ENCODE assay signal across 28 mouse cellular contexts in genomic region chr2:118137776-118138175, GRCm38 (mm10).
"Had no signal": no experiment of that assay in that cellular context is flagged by ENCODE, and none has a peak within 500 bp of the region (broad histone marks: within the 10 kb centered on the region; RNA-seq: fewer than 3 reads in every experiment).

No protein-coding gene starts in this region.

- H3K36me3 ChIP-seq: limb, embryonic 10.5 days; limb, embryonic 12.5 days; limb, embryonic 13.5 days; limb, embryonic 15.5 days; liver, embryonic 12.5 days; liver, embryonic 13.5 days; liver, embryonic 15.5 days; lung, embryonic 15.5 days; midbrain, embryonic 10.5 days; midbrain, embryonic 12.5 days; midbrain, embryonic 13.5 days; midbrain, embryonic 15.5 days; neural tube, embryonic 12.5 days had no signal

- H3K4me3 ChIP-seq: limb, embryonic 10.5 days; limb, embryonic 12.5 days; limb, embryonic 13.5 days; limb, embryonic 15.5 days; liver, embryonic 12.5 days; liver, embryonic 13.5 days; liver, embryonic 15.5 days; lung, embryonic 15.5 days; megakaryocyte, embryonic 14.5 days; midbrain, embryonic 10.5 days; midbrain, embryonic 12.5 days; midbrain, embryonic 13.5 days; midbrain, embryonic 15.5 days; myocyte; neural tube, embryonic 12.5 days had no signal

- H3K4me2 ChIP-seq: limb, embryonic 12.5 days; limb, embryonic 13.5 days; limb, embryonic 15.5 days; liver, embryonic 11.5 days; liver, embryonic 12.5 days; liver, embryonic 13.5 days; liver, embryonic 15.5 days; lung, embryonic 14.5 days; lung, embryonic 15.5 days; midbrain, embryonic 11.5 days; midbrain, embryonic 12.5 days; midbrain, embryonic 13.5 days; midbrain, embryonic 15.5 days; neural tube, embryonic 12.5 days had no signal

- H3K27me3 ChIP-seq: limb, embryonic 12.5 days; limb, embryonic 13.5 days; limb, embryonic 15.5 days; liver, embryonic 12.5 days; liver, embryonic 13.5 days; liver, embryonic 15.5 days; lung, embryonic 15.5 days; midbrain, embryonic 12.5 days; midbrain, embryonic 13.5 days; midbrain, embryonic 15.5 days; neural tube, embryonic 12.5 days had no signal

- H3K9ac ChIP-seq: limb, embryonic 12.5 days; limb, embryonic 13.5 days; limb, embryonic 15.5 days; liver, embryonic 12.5 days; liver, embryonic 13.5 days; liver, embryonic 14.5 days; liver, embryonic 15.5 days; liver, postnatal 0 days; lung, embryonic 14.5 days; lung, embryonic 15.5 days; midbrain, embryonic 12.5 days; midbrain, embryonic 13.5 days; midbrain, embryonic 15.5 days; neural tube, embryonic 12.5 days had no signal

- ATAC-seq: liver, embryonic 12.5 days; liver, postnatal 0 days; midbrain, embryonic 13.5 days; midbrain, embryonic 15.5 days; midbrain, embryonic 16.5 days had no signal

- H3K9me3 ChIP-seq: limb, embryonic 10.5 days; limb, embryonic 12.5 days; limb, embryonic 13.5 days; limb, embryonic 15.5 days; liver, embryonic 12.5 days; liver, embryonic 13.5 days; liver, embryonic 15.5 days; lung, embryonic 15.5 days; megakaryocyte, embryonic 14.5 days; midbrain, embryonic 10.5 days; midbrain, embryonic 12.5 days; midbrain, embryonic 13.5 days; midbrain, embryonic 15.5 days; neural tube, embryonic 12.5 days had no signal

- DNase-seq: left cerebral cortex, postnatal 4 days; liver; liver, embryonic 13.5 days; liver, postnatal 0 days; lung, adult 2 months; lung, embryonic 14.5 days; lung, postnatal 14 days; lung, postnatal 4 days; midbrain, embryonic 14.5 days had no signal

- H3K4me1 ChIP-seq: limb, embryonic 10.5 days; limb, embryonic 12.5 days; limb, embryonic 13.5 days; limb, embryonic 15.5 days; liver, embryonic 12.5 days; liver, embryonic 13.5 days; liver, embryonic 15.5 days; lung, embryonic 15.5 days; midbrain, embryonic 10.5 days; midbrain, embryonic 12.5 days; midbrain, embryonic 13.5 days; midbrain, embryonic 15.5 days; neural tube, embryonic 12.5 days had no signal

- H3K27ac ChIP-seq: limb, embryonic 10.5 days; limb, embryonic 12.5 days; limb, embryonic 13.5 days; limb, embryonic 15.5 days; liver, embryonic 12.5 days; liver, embryonic 13.5 days; liver, embryonic 14.5 days; liver, embryonic 15.5 days; lung, embryonic 15.5 days; macrophage; midbrain, embryonic 10.5 days; midbrain, embryonic 12.5 days; midbrain, embryonic 13.5 days; midbrain, embryonic 15.5 days; neural tube, embryonic 12.5 days had no signal
